Mouse (Mus musculus): ENCODE data around the gene Adamts17. TPM values are rescaled to one million over a fixed set of nuclear protein-coding genes. Genes with fewer than 3 reads are reported as not detected.

Gene Adamts17
- polyA plus RNA-seq, 2 experiments, result 16.0 to 19.5 TPM

GRCm38 (mm10) chr7:67049206-67049605 lies 209.7 kb downstream of the Adamts17 start:
- H3K36me3 ChIP-seq (ENCODE audit: control insufficient read depth, insufficient read depth, low read length), result no peaks in the 10 kb centered on the region; the same call in 1 of the 2 replicates
- no peak overlapping the region for H3K4me2 ChIP-seq (replicated peaks; ENCODE audit: low read depth, low read length, severe bottlenecking)
- no peak overlapping the region for H3K4me3 ChIP-seq (replicated peaks; ENCODE audit: low read length)
- H3K9me3 ChIP-seq (ENCODE audit: control insufficient read depth, low read length), result no peaks in the 10 kb centered on the region
- H3K4me1 ChIP-seq (ENCODE audit: control insufficient read depth, insufficient read depth, low read length), result no peaks in the 10 kb centered on the region
- ATAC-seq (ENCODE audit: low FRiP score, low read depth), result no peak
- no peaks in the 10 kb centered on the region for H3K27me3 ChIP-seq (ENCODE audit: control insufficient read depth, insufficient read depth, low read length)
- 90% methylated on average over 2 of the region's 2 CpGs for WGBS
- no peak for DNase-seq (ENCODE audit: low spot score)
- no peak overlapping the region for H3K9ac ChIP-seq (ENCODE audit: low read depth, low read length, severe bottlenecking)
- TF ChIP-seq POLR2A (IDR thresholded peaks at IDR 0.05; ENCODE audit: borderline replicate concordance, extremely low read depth, insufficient read depth, insufficient read length), result no peak
- no peak overlapping the region for H3K27ac ChIP-seq (replicated peaks; ENCODE audit: low read depth, low read length)

GRCm38 (mm10) chr7:67050424-67050823 lies 210.9 kb downstream of the Adamts17 start:
- 93% methylated on average over 3 of the region's 3 CpGs for WGBS
- Histone ChIP-seq H3K4me2 (replicated peaks; ENCODE audit: low read depth, low read length, severe bottlenecking) (no peak overlapping the region), H3K9me3 (ENCODE audit: control insufficient read depth, low read length) (no peaks in the 10 kb centered on the region), H3K4me1 (ENCODE audit: control insufficient read depth, insufficient read depth, low read length) (no peaks in the 10 kb centered on the region), H3K4me3 (replicated peaks; ENCODE audit: low read length) (no peak overlapping the region), H3K27ac (replicated peaks; ENCODE audit: low read depth, low read length) (no peak overlapping the region), H3K36me3 (ENCODE audit: control insufficient read depth, insufficient read depth, low read length) (no peaks in the 10 kb centered on the region; the same call in 1 of the 2 replicates), H3K27me3 (ENCODE audit: control insufficient read depth, insufficient read depth, low read length) (no peaks in the 10 kb centered on the region), H3K9ac (ENCODE audit: low read depth, low read length, severe bottlenecking) (no peak overlapping the region)
- ATAC-seq (ENCODE audit: low FRiP score, low read depth) (no peak), DNase-seq (ENCODE audit: low spot score) (no peak)
- TF ChIP-seq POLR2A (IDR thresholded peaks at IDR 0.05; ENCODE audit: borderline replicate concordance, extremely low read depth, insufficient read depth, insufficient read length), result no peak

DNA sequence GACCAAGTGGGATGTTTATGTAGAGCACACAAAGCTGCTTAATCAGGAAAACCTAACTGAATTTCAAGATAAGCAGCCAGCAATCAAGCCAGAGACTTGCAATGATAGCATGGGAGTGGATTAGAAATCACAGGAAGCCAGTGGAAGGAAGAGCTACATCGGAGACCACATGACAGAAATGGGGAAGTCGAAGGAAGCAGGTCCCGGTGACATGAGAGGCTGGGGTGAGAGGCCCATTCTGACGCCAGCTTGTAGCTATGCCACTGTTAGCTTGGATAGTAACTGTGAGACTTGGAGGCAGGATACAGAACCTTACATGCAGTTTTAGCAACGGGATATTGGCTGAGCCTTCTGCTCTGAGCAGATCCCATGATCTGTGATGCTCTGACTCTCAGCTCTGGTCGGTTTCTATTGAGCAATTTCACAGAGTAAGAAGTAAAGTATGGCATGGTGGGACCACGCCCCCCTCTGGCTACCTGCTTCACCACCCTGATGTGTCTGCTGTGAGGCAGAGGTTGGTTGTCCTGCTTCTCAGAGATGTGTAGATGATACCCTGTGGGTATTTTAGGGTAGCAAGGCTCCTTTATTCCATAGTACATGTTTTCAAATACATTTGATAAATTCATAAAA lies 211.7 kb downstream of the Adamts17 start:
- Histone ChIP-seq H3K4me3 (replicated peaks; ENCODE audit: low read length) (no peak overlapping the region), H3K9ac (ENCODE audit: low read depth, low read length, severe bottlenecking) (no peak overlapping the region), H3K4me1 (ENCODE audit: control insufficient read depth, insufficient read depth, low read length) (no peaks in the 10 kb centered on the region), H3K27ac (replicated peaks; ENCODE audit: low read depth, low read length) (no peak overlapping the region), H3K36me3 (ENCODE audit: control insufficient read depth, insufficient read depth, low read length) (no peaks in the 10 kb centered on the region; the same call in 1 of the 2 replicates), H3K4me2 (replicated peaks; ENCODE audit: low read depth, low read length, severe bottlenecking) (no peak overlapping the region), H3K9me3 (ENCODE audit: control insufficient read depth, low read length) (no peaks in the 10 kb centered on the region), H3K27me3 (ENCODE audit: control insufficient read depth, insufficient read depth, low read length) (no peaks in the 10 kb centered on the region)
- ATAC-seq (ENCODE audit: low FRiP score, low read depth) (no peak), DNase-seq (ENCODE audit: low spot score) (no peak)
- 72% methylated on average over 7 of the region's 7 CpGs for WGBS
- TF ChIP-seq POLR2A (IDR thresholded peaks at IDR 0.05; ENCODE audit: borderline replicate concordance, extremely low read depth, insufficient read depth, insufficient read length), result no peak

- no peak overlapping the region for H3K4me3 ChIP-seq (replicated peaks; ENCODE audit: low read length)
- no peak for DNase-seq (ENCODE audit: low spot score)
- WGBS, result 96% methylated on average over 3 of the region's 3 CpGs
- no peaks in the 10 kb centered on the region for H3K4me1 ChIP-seq (ENCODE audit: control insufficient read depth, insufficient read depth, low read length)
- H3K4me2 ChIP-seq (replicated peaks; ENCODE audit: low read depth, low read length, severe bottlenecking), result no peak overlapping the region
- TF ChIP-seq POLR2A (IDR thresholded peaks at IDR 0.05; ENCODE audit: borderline replicate concordance, extremely low read depth, insufficient read depth, insufficient read length), result no peak
- no peaks in the 10 kb centered on the region for H3K9me3 ChIP-seq (ENCODE audit: control insufficient read depth, low read length)
- no peak overlapping the region for H3K9ac ChIP-seq (ENCODE audit: low read depth, low read length, severe bottlenecking)
- no peak for ATAC-seq (ENCODE audit: low FRiP score, low read depth)
- no peak overlapping the region for H3K27ac ChIP-seq (replicated peaks; ENCODE audit: low read depth, low read length)
- no peaks in the 10 kb centered on the region; the same call in 1 of the 2 replicates for H3K36me3 ChIP-seq (ENCODE audit: control insufficient read depth, insufficient read depth, low read length)
- no peaks in the 10 kb centered on the region for H3K27me3 ChIP-seq (ENCODE audit: control insufficient read depth, insufficient read depth, low read length)
Measured at GRCm38 (mm10) chr7:67054876-67055275, 215.3 kb downstream of the Adamts17 start.

- no peaks in the 10 kb centered on the region for H3K4me1 ChIP-seq (ENCODE audit: control insufficient read depth, insufficient read depth, low read length)
- 65% methylated on average over 3 of the region's 3 CpGs for WGBS
Measured at GRCm38 (mm10) chr7:67055510-67055909, 216.0 kb downstream of the Adamts17 start.

More at GRCm38 (mm10) chr7:67055510-67055909, 216.0 kb downstream of the Adamts17 start:
- ATAC-seq (ENCODE audit: low FRiP score, low read depth), result no peak
- no peak overlapping the region for H3K27ac ChIP-seq (replicated peaks; ENCODE audit: low read depth, low read length)
- TF ChIP-seq POLR2A (IDR thresholded peaks at IDR 0.05; ENCODE audit: borderline replicate concordance, extremely low read depth, insufficient read depth, insufficient read length), result no peak
- H3K36me3 ChIP-seq (ENCODE audit: control insufficient read depth, insufficient read depth, low read length), result no peaks in the 10 kb centered on the region; the same call in 1 of the 2 replicates
- no peak for DNase-seq (ENCODE audit: low spot score)
- no peaks in the 10 kb centered on the region for H3K9me3 ChIP-seq (ENCODE audit: control insufficient read depth, low read length)
- no peak overlapping the region for H3K9ac ChIP-seq (ENCODE audit: low read depth, low read length, severe bottlenecking)
- no peak overlapping the region for H3K4me3 ChIP-seq (replicated peaks; ENCODE audit: low read length)
- H3K4me2 ChIP-seq (replicated peaks; ENCODE audit: low read depth, low read length, severe bottlenecking), result no peak overlapping the region
- H3K27me3 ChIP-seq (ENCODE audit: control insufficient read depth, insufficient read depth, low read length), result no peaks in the 10 kb centered on the region

All from limb, embryonic 14.5 days (tissue).